Mouse (Mus musculus) CH12.LX (cell line): ENCODE data around the gene Atp8a2. TPM values are rescaled to one million over a fixed set of nuclear protein-coding genes. Genes with fewer than 3 reads are reported as not detected.

Experiments
- DNase-seq: peaks from one replicate; pipeline ENCODE4 v3.0.0-alpha.2; 2013; ENCODE audit errors: extremely low read depth
- H3K27ac ChIP-seq: 2 replicates; pipeline ENCODE4 v1.5.1; 2012; ENCODE audit warnings: low read depth, mild to moderate bottlenecking, control low read depth, moderate library complexity; ENCODE audit not compliant: insufficient read depth
- H3K27me3 ChIP-seq: replicated peaks from 2 replicates; pipeline ENCODE3; 2012; ENCODE audit warnings: inconsistent platforms
- H3K36me3 ChIP-seq, 2 experiments: replicated peaks in 1 of 2; 2 replicates each; pipeline versions ENCODE3 to v1.6.1; 2012; ENCODE audit warnings: inconsistent platforms in 1 of 2, low read length in 1 of 2, mild to moderate bottlenecking in 1 of 2, mixed read lengths in 1 of 2, moderate library complexity in 1 of 2; ENCODE audit not compliant: control insufficient read depth in 1 of 2, insufficient read depth in 1 of 2
- H3K4me1 ChIP-seq, 2 experiments: 2 replicates each; pipeline ENCODE4 v1.6.1; 2012; ENCODE audit warnings: inconsistent platforms in 1 of 2, moderate library complexity in 1 of 2; ENCODE audit not compliant: insufficient read depth in 2 of 2, control insufficient read depth in 1 of 2
- H3K4me2 ChIP-seq: 2 replicates; pipeline ENCODE4 v1.6.1; 2012; ENCODE audit warnings: low read depth, mild to moderate bottlenecking, control low read depth; ENCODE audit not compliant: poor library complexity, insufficient read depth, severe bottlenecking
- H3K4me3 ChIP-seq, 3 experiments: fragments of 150-350 bp in 1 of 3; sonication (generic) in 1 of 3; replicated peaks in 1 of 3; 2 replicates each; pipeline versions ENCODE3 to v1.5.1; 2011 to 2012; ENCODE audit warnings: low read depth in 2 of 3, low read length in 2 of 3, mild to moderate bottlenecking in 2 of 3, moderate library complexity in 2 of 3, control low read depth in 1 of 3, improper control_type of control experiment in 1 of 3, inconsistent platforms in 1 of 3, mixed read lengths in 1 of 3; ENCODE audit not compliant: poor library complexity in 1 of 3
- H3K79me2 ChIP-seq: replicated peaks from 2 replicates; pipeline ENCODE4 v1.6.1; 2012; ENCODE audit warnings: mild to moderate bottlenecking, moderate library complexity; ENCODE audit not compliant: control insufficient read depth, poor library complexity, insufficient read depth, severe bottlenecking; ENCODE audit errors: extremely low read depth
- H3K9ac ChIP-seq: 2 replicates; pipeline ENCODE4 v1.6.1; 2012; ENCODE audit warnings: low read depth, mild to moderate bottlenecking, control low read depth, moderate library complexity; ENCODE audit not compliant: insufficient read depth
- H3K9me3 ChIP-seq: replicated peaks from 2 replicates; pipeline ENCODE3; 2012; ENCODE audit warnings: low read length, inconsistent platforms, mixed read lengths
- BHLHE40 ChIP-seq: IDR thresholded peaks from 2 replicates; pipeline ENCODE4 v1.6.1; 2011; ENCODE audit warnings: mild to moderate bottlenecking, low read depth, low read length, improper control_type of control experiment
- CHD2 ChIP-seq: IDR thresholded peaks from 2 replicates; pipeline ENCODE4 v1.6.1; 2011; ENCODE audit warnings: low read length, improper control_type of control experiment
- CTCF ChIP-seq, 2 experiments: IDR thresholded peaks in 1 of 2; conservative IDR thresholded peaks in 1 of 2; 2 replicates each; pipeline ENCODE4 v1.5.1; 2011 to 2012; ENCODE audit warnings: low read depth in 2 of 2, low read length in 2 of 2, improper control_type of control experiment in 1 of 2, inconsistent platforms in 1 of 2, mild to moderate bottlenecking in 1 of 2, moderate library complexity in 1 of 2
- E2F4 ChIP-seq: IDR thresholded peaks from 2 replicates; pipeline ENCODE4 v1.6.1; 2011; ENCODE audit warnings: low read depth, low read length, improper control_type of control experiment; ENCODE audit not compliant: insufficient replicate concordance
- ELF1 ChIP-seq: IDR thresholded peaks from 2 replicates; pipeline ENCODE4 v1.6.1; 2014; ENCODE audit warnings: low read depth, mild to moderate bottlenecking, inconsistent platforms, low read length, improper control_type of control experiment
- EP300 ChIP-seq: IDR thresholded peaks from 2 replicates; pipeline ENCODE4 v1.6.1; 2011; ENCODE audit warnings: low read length, improper control_type of control experiment
- ETS1 ChIP-seq: conservative IDR thresholded peaks from 2 replicates; pipeline ENCODE4 v1.6.1; 2012; ENCODE audit warnings: low read depth, mild to moderate bottlenecking, inconsistent platforms, low read length, improper control_type of control experiment, moderate library complexity
- GABPA ChIP-seq: IDR thresholded peaks from 2 replicates; pipeline ENCODE4 v1.6.1; 2012; ENCODE audit warnings: low read depth, low read length, improper control_type of control experiment, inconsistent platforms; ENCODE audit not compliant: insufficient replicate concordance
- HCFC1 ChIP-seq: IDR thresholded peaks from 2 replicates; pipeline ENCODE4 v1.6.1; 2012; ENCODE audit warnings: low read depth, mild to moderate bottlenecking, inconsistent platforms, low read length, improper control_type of control experiment
- IRF4 ChIP-seq: IDR thresholded peaks from 2 replicates; pipeline ENCODE4 v1.6.1; 2014; ENCODE audit warnings: low read depth, mild to moderate bottlenecking, inconsistent platforms, low read length, improper control_type of control experiment
- JUN ChIP-seq: IDR thresholded peaks from 2 replicates; pipeline ENCODE4 v1.6.1; 2011; ENCODE audit warnings: low read depth, mild to moderate bottlenecking, low read length, improper control_type of control experiment, moderate library complexity; ENCODE audit not compliant: insufficient read depth
- JUND ChIP-seq: conservative IDR thresholded peaks from 2 replicates; pipeline ENCODE4 v1.6.1; 2011; ENCODE audit warnings: low read depth, low read length, improper control_type of control experiment
- KAT2A ChIP-seq: IDR thresholded peaks from 2 replicates; pipeline ENCODE4 v1.6.1; 2012; ENCODE audit warnings: low read length, improper control_type of control experiment, inconsistent platforms; ENCODE audit not compliant: insufficient replicate concordance
- MAX ChIP-seq: IDR thresholded peaks from 2 replicates; pipeline ENCODE4 v1.6.1; 2011; ENCODE audit warnings: low read length, improper control_type of control experiment
- MEF2A ChIP-seq: IDR thresholded peaks from 2 replicates; pipeline ENCODE4 v1.6.1; 2014; ENCODE audit warnings: low read depth, mild to moderate bottlenecking, inconsistent platforms, low read length, improper control_type of control experiment, borderline replicate concordance
- MXI1 ChIP-seq: IDR thresholded peaks from 2 replicates; pipeline ENCODE4 v1.6.1; 2011; ENCODE audit warnings: mild to moderate bottlenecking, low read depth, low read length, improper control_type of control experiment
- NELFE ChIP-seq: IDR thresholded peaks from 2 replicates; pipeline ENCODE4 v1.6.1; 2011; ENCODE audit warnings: low read depth, low read length, improper control_type of control experiment
- PAX5 ChIP-seq: IDR thresholded peaks from 2 replicates; pipeline ENCODE4 v1.6.1; 2012; ENCODE audit warnings: low read length, inconsistent platforms, mixed read lengths
- POLR2A ChIP-seq: IDR thresholded peaks from 2 replicates; pipeline ENCODE4 v1.6.1; 2011; ENCODE audit warnings: low read depth, mild to moderate bottlenecking, improper control_type of control experiment, low read length
- POLR2AphosphoS2 ChIP-seq: IDR thresholded peaks from 2 replicates; pipeline ENCODE4 v1.6.1; 2011; ENCODE audit warnings: low read depth, low read length, improper control_type of control experiment
- SMC3 ChIP-seq: IDR thresholded peaks from 2 replicates; pipeline ENCODE4 v1.6.1; 2011; ENCODE audit warnings: low read depth, low read length, improper control_type of control experiment
- TCF12 ChIP-seq: IDR thresholded peaks from 2 replicates; pipeline ENCODE4 v1.6.1; 2014; ENCODE audit warnings: low read depth, mild to moderate bottlenecking, inconsistent platforms, low read length, improper control_type of control experiment
- UBTF ChIP-seq: IDR thresholded peaks from 2 replicates; pipeline ENCODE4 v1.6.1; 2012; ENCODE audit warnings: low read depth, mild to moderate bottlenecking, inconsistent platforms, low read length, improper control_type of control experiment, moderate library complexity
- USF1 ChIP-seq: IDR thresholded peaks from 2 replicates; pipeline ENCODE4 v1.6.1; 2014; ENCODE audit warnings: low read depth, mild to moderate bottlenecking, inconsistent platforms, low read length, improper control_type of control experiment
- USF2 ChIP-seq: conservative IDR thresholded peaks from 2 replicates; pipeline ENCODE4 v1.6.1; 2011; ENCODE audit warnings: low read depth, low read length, improper control_type of control experiment
- ZC3H11A ChIP-seq: IDR thresholded peaks from 2 replicates; pipeline ENCODE4 v1.6.1; 2012; ENCODE audit warnings: low read depth, mild to moderate bottlenecking, inconsistent platforms, low read length, improper control_type of control experiment
- ZMIZ1 ChIP-seq: IDR thresholded peaks from 2 replicates; pipeline ENCODE4 v1.6.1; 2012; ENCODE audit warnings: low read depth, mild to moderate bottlenecking, inconsistent platforms, low read length, improper control_type of control experiment
- ZNF384 ChIP-seq: IDR thresholded peaks from 2 replicates; pipeline ENCODE4 v1.6.1; 2012; ENCODE audit warnings: low read depth, low read length, improper control_type of control experiment, inconsistent platforms
- dilution Hi-C: fragments of 300-500 bp; cut with MboI; formaldehyde crosslinking; loops from 2 replicates; pipeline ENCODE4 v1.14.3; 2020; ENCODE audit warnings: low sequenced_read_pairs; ENCODE audit not compliant: extremely low pct_unique_long_range_greater_than_20kb, extremely low pct_ligation_motif_present
- in situ Hi-C: fragments of 300-500 bp; cut with MboI; formaldehyde crosslinking; loops from 3 replicates; pipeline ENCODE4 v1.14.3; 2019; ENCODE audit warnings: low sequenced_read_pairs, low pct_ligation_motif_present, low pct_unique_long_range_greater_than_20kb, mixed read lengths
- polyA plus RNA-seq: library from polyadenylated mRNA; unstranded; fragments of >175 nt; gene quantifications from 2 replicates; pipeline ENCODE4 v1.2.1, GENCODE M21; 2012; ENCODE audit warnings: low read depth; ENCODE audit not compliant: insufficient read length
- total RNA-seq, 2 experiments: library from RNA; depleted of rRNA; stranded (reverse); fragments of 300-350 nt in 1 of 2; fragments of >200 nt in 1 of 2; gene quantifications; 2 replicates each; pipeline ENCODE4 v1.2.3; 2012 to 2014

The Atp8a2 gene
- total and polyA plus RNA-seq, 3 experiments = 0.15 to 0.29 (median 0.21) TPM

DNA sequence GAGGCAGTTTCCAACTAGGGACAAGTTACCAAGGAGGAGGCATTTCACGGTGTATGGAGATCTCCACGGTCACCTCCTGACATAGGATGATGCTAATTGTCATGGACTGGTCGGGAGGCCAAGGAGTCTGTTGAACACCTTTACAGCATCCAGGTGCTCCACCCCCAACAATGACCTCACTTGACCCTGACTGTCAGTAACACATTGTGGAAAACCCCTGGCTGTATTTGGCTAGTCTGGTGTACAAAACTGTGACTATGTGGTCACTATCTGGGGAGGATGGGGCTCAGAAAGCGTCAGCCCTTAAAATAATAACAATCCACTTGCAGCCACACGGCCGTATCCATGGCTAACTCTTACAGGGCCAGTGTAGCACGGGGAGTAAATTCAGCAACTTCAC is 391.3 kb downstream of the Atp8a2 start:
- Histone ChIP-seq H3K9ac (no peak overlapping the region), H3K27me3 (no peaks in the 10 kb centered on the region), H3K9me3 (peaks cover 5% of the 10 kb centered on the region), H3K4me2 (peak overlapping the region; percentile 0; the same call in 1 of the 2 replicates), H3K4me3 (no peak overlapping the region), H3K4me1 (peaks cover 7 to 20% of the 10 kb centered on the region in 2 experiments), H3K36me3 (no peaks in the 10 kb centered on the region), H3K79me2 (no peaks in the 10 kb centered on the region), H3K27ac (no peak overlapping the region)
- in situ Hi-C loops (no loop called here), dilution Hi-C loops (no loop called here)
- DNase-seq = peak; percentile 36
- TF ChIP-seq KAT2A = no peak
- TF ChIP-seq MXI1 = no peak
- no peak for TF ChIP-seq PAX5
- TF ChIP-seq ZMIZ1 = no peak
- TF ChIP-seq HCFC1 = no peak
- TF ChIP-seq ELF1 = no peak
- no peak for TF ChIP-seq UBTF
- TF ChIP-seq JUN = no peak
- TF ChIP-seq JUND = no peak
- no peak for TF ChIP-seq ZC3H11A
- TF ChIP-seq E2F4 = no peak
- no peak for TF ChIP-seq ZNF384
- TF ChIP-seq IRF4 = no peak
- no peak for TF ChIP-seq NELFE
- TF ChIP-seq ETS1 = peak; percentile 41; the same call in 1 of the 2 replicates
- no peak for TF ChIP-seq POLR2AphosphoS2
- TF ChIP-seq SMC3 = no peak
- 0 out of 2 replicates have a peak, but pooled peaks have one; percentile 16 for TF ChIP-seq EP300
- no peak for TF ChIP-seq GABPA
- TF ChIP-seq USF2 = no peak
- TF ChIP-seq POLR2A = no peak
- no peak for TF ChIP-seq CTCF (conservative IDR thresholded peaks at IDR 0.05 in 1 of 2, IDR thresholded peaks at IDR 0.05 in 1 of 2; ENCODE audit: low read depth in 2 of 2, low read length in 2 of 2)
- peak; percentile 75 for TF ChIP-seq BHLHE40
- TF ChIP-seq MEF2A = peak; percentile 82
- peak; percentile 49; the same call in 1 of the 2 replicates for TF ChIP-seq TCF12
- peak; percentile 35; the same call in 1 of the 2 replicates for TF ChIP-seq CHD2
- no peak for TF ChIP-seq USF1
- TF ChIP-seq MAX = no peak
